Mouse (Mus musculus) thymus, adult 18-20 months (tissue): ENCODE data around the gene Atf6.

Experiments
- DNase-seq, 2 experiments: peaks; one replicate each; pipeline ENCODE4 v3.0.0; 2022; ENCODE audit warnings: mixed read lengths in 2 of 2

The Atf6 gene

DNA sequence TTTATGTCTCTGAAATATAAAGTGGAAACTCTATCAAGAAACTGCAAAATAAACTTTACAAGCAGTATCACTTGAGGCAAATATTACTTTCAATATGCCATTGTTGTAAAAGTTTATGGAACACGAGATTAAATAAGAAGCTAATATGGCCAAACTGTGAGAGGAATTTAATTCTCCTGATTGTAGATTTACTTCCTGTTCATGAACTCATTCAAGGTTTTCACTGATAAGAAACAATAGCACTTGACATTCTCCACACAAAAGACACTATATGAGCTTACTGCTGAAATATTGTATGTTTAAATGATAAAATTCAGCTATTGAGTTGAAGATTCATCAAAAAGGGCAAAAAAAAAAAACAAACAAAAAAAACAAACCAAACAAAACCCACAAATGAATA lies 102.8 kb downstream of the Atf6 start:
- no peak for DNase-seq

DNA sequence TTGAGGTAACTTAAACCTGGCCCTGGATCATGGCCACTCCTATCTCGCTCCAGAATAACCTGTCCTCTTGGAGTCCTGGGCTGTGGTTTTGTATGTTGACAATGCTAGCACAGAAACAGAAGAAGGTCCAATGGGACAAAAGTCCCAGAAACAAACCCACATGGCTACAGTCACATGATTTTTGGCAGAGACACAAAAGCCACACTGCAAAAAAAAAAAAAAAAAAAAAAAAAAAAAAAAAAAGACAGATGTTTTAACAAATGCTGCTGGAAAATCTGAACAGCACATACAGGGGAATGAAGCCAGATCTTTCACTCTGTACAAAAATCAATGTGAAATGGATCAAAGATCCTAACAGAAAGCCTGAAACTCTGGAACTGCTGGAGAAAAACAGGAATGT lies 105.9 kb downstream of the Atf6 start:
- no peak for DNase-seq

DNA sequence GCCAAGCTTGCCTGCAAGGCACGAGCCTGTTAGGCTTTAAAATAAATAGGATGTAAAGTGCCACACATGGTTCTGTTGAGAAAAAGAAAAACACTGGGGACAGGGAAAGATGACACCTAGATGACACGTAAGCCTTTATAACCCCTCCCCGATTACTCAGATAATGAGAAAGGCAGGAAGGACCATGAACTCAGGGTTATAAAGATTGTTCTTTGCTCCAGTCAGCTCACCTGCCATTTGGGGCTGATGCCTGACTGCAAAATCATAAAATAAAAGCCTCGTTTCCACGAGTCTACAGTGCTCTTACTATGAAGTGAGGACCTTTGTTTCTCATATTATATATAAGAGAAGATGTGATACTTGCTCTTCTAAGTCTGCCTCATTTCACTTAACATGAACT lies 114.0 kb downstream of the Atf6 start:
- no peak for DNase-seq

DNA sequence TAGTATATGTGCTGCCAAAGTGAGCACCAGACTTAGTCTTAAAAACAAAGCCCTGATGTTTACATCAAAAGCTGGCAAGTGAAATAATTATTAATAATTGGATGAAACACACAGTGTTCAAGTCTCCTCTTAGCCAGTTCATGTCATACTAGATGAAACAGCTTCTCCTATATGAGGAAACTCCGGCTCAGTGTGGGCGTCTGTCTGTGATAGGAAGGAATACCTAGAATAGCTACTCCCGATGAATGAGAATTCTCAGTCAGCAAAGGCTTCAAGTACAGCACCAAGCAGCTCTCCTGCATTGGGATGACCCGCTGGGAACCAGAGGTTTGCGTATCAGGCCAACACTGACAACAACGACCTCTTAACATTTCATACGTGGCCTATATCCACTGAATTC lies 115.8 kb downstream of the Atf6 start:
- DNase-seq, result no peak

DNA sequence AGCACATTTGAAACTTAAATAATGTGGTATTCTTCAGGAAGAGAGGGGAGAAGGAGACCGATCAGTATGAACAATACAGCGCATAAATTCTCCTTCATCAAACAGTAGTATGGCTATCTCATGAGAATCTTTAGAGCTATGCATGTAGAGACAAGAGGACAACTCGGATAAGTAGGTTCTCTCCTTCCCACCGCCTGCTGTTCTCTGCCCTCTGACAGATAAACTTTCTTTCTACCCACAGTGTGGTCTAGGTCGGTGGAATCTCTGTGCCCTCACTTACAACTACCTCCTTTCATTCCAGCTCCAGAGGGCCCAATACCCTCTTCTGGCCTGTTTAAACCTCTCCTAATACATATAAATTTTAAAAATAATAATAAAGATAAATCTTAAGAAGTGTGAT lies 121.0 kb downstream of the Atf6 start:
- DNase-seq, result no peak

DNA sequence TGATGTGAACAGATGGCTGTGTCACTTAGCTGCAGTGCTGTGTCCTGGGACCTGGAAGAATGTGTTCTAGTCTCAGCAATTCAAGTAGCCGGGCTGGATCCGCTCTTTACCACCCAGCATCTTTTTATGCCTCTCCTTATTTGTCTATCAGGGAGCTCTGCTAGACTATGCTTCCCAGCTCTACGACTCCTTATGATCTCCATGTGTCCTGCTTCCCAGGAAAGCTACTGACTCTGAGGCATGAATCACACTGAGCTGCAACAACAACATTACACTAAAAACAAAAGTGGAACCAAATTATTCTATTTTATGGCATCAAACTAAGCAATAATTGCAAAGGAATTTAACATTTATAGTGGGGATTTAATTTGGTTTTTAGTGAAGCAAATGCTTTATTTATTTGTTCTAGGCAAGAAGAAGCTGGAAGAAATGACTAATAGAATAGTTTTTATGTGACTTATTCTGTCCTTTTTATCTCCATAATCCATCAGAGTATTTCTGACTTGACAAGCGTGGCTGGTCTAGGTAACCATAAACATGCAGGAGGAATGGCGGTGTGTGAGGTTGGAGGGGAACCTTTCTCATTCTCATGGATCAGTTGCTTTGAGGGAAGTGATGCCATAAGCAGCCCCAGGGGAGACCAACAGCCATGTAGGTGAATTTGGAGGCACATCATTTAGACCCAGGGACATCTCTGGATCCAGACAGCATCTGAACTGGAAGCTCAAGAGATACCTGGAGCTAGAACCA lies 125.9 kb downstream of the Atf6 start:
- no peak for DNase-seq

DNA sequence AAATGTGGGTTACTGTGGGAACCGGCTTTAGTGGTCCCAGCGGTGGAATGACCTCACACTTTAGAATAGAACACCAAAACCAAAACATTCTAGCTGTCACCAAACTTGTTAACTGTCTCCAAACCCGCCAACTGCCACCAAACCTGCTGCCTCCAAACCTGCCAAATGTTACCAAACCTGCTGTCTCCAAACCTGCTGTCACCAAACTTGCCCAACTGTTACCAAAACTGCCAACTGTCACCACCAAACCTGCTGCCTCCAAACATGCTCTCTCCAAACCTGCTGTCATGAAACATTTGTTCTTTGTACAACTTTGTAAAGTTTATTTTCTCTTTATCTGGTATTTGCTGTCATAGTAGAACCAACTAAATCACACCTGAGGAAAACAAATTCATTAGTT lies 132.7 kb downstream of the Atf6 start:
- no peak for DNase-seq

DNA sequence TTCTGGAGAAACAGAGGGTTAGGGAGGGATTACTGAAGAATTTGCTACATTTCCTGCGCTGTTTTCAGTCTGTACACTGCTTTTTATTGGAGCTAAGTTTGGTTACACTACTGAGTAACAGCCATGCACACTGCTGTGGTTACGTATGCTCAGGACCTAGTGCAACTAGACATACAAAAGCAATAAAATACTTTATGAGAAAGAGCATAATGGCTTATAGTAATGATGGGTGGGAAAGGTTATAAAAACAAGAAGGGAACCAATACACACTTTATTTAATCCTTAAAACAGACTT lies 135.0 kb downstream of the Atf6 start:
- no peak for DNase-seq

DNA sequence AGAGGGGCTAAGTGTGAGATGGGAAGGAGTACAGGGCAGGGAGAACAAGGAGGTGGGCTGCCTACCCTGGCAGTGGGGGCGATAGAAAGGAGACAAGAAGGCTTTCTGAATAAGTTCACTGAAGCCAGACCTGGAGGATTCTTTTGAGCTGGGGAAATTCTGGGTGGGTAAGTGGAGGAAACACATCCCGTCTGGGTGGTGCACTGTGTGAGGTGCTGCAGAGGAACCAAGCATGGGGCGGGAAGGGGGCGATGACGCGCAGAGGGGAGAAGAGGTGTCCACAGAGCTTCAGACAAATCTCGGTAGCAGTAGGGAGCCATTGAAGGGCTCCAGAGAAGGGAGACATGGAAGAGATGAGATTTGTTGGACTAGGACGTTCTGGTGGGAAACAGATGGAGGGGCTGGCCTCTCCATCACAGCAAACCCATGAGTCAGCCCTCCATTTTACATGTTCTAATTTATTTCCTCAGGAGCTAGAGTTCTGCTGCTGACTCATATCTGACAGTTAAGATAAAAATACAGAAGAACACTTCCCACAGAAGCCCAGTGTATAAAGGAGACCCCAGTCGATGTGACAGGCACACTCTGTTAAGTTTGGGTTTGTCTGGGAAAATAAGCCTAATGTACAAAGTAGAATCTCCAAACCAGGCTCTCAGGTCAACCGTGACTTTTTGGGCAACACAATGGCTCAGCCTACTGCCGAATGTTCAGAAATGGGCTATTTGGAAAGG lies 135.5 kb downstream of the Atf6 start:
- DNase-seq, result no peak

DNA sequence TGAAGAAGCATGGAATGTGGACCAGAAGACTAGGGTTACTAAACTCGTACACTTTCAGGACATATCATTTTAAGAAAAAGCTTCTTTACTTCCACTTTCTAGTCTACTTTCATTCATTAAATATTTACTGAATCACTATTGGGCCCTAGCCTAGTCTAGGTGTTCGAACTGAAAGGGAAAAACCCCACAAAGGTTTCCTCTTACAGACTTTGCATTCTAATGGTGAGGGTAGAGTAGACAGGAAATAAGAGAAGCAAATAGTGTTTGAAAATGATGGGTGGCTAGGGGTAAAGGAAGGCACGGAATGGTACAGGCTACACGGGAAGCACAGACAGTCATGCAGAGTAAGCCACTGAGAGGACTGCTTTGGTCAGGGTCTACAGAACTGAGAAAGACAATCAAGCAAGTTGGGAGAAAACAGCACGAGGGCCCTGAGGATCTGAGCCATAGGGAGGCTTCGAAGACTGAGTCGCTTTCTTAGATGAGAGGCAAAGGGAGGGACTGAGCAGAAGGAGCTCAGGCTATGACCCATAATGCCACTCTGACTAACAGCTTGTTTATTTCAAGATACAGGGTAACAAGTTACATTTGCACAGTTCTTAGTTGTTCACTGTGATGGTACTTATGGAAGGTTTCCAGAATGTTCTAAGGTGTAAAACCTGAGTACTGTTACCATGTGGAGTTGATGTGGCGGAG lies 138.2 kb downstream of the Atf6 start:
- no peak for DNase-seq

DNA sequence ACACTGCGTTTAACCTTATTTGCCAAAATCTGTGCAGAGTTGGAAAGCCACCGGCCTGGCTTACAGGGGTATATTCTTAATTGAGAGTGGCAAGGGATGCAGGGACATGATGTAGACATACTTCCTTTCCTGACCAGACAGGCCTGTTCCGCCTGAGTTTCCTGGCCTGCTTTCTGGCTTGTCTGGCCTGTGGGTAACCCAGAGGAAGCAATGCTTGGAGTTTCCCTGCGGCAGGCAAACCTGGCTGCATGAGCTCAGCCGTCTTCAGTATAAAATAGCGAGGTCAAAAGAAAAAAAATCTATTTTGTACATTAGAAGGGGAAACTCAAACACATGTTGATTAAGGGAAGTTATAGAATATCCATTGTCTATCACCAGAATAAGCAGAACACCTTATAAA lies 139.0 kb downstream of the Atf6 start:
- DNase-seq, result no peak

DNA sequence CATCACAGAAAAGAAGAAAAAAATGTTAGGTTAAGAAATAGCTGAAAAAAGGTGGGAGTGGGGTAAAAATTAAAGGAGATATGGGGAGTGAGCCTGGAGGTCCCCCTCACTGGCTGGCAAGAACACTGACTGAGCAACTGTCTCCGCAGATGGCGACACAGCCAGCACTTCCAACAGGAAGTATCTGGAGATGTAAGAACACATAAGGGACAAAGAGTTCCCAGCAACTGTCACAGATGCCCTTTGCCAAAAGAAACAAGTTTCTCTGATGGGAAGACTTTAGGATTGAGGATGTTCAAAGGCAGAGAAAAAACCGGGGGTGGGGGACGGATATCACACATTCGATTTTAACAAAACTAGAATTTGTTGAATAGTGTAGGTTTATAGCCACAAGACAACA lies 146.0 kb downstream of the Atf6 start:
- DNase-seq, result no peak

DNA sequence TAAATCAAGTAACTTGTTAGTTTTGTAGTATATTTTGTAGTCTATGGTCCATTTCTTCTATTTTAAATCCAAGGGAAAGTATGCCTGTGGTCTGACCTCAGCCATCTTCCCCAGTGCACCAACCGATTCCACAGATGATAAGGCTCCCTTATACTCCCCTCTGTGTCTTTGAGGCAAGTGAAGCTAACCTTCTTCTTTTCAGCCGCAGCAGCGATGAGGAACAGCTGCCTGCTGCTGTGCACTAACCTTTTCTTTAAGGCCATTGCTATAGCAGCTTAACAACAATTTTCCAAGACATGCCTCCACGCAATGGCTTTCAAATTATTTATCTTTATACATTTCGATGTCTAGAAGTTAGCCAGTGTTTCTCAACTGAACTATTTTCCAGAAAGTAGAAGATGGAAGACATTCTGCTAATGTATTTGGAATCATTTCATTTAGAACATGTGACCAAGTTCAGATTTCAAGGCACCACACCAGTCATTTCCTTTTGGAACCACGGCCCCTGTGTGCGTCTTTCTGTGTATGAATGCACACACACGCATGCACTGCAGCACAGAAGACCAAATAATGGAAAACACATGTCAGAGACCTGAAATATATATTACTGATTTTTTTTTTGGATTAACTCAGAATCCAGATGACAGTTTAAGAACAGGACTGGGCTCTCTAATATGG lies 149.3 kb downstream of the Atf6 start:
- no peak for DNase-seq

DNA sequence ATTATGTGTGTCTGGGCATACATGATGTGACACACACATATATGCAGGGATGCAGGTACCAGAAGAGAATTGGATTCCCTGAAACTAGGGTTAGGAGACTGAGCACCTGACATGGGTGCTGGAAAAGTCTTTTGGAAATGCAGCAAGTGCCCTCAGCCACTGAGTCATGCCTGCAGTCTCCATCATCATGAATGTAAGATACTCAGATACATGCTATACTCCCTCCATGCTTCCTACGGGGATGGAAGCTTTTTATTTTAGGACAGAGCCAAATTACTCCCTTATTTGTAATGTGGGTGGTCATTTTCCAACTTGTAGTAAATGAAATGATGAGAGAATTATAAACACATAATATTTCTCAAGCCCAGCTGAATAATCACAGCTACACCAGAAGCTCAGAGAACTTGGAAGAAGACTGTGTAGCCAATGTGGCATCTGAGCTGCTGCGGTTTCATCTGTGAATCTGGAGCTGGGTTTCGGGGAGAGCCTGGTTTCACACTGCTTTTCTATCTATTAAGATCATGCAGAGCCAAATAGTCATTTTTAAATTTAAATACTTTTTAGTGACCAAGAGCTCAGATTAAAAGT lies 150.2 kb downstream of the Atf6 start:
- DNase-seq, result no peak

DNA sequence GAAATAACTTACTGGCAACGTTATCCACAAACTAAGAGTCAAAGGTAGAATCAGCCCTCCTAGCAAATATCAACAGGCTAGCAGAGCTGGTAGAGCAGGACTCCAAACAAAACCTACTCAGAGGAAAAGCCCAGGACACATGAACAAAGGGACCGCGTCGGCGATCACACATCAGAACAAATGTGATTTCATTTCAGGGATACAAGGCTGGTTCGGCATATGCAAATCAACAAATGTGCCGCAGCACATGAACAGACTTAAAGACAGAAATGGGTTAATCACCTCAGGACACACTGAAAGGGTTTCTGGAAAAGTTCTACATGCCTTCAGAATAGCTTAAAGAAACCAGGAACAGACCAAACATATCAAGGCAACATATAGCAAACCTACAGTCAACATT lies 155.8 kb downstream of the Atf6 start:
- no peak for DNase-seq

DNA sequence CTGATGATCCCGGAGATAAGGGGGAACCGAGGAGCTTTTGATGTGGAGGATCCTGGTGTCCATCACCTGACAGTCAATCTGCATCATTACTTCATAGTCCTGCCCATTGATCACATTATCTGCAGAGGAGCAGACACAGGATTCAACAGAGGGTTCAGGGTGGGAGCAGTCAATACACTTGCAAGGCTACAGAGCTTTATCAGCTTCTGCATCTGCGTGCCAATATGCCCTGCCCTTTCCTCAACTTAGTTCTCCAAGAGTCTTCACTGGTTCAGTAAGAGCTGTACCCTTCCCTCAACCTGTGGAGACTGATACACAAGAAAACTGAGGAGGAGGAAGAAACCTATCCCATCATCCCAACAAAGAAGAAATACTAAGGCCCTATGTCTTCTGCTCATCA lies 157.6 kb downstream of the Atf6 start:
- no peak for DNase-seq

DNA sequence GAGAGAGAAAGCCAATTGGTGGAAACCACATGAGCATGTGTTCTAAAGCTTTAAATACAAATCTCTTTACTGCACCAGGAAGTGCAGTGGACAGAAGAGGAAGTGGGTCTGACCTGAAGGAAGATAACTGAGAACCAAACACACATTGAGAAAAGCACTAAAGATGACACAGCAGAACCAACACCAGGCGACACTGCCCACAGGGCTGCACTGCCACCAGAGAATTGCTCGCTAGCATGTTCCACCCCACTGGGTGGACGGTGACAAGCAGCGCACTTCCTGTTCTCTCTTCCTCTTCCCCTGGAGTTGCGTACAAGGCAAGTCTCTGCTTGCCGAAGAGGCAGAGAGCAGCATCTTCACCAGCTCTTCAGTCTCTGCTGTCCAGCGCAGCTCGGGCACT lies 158.1 kb downstream of the Atf6 start:
- DNase-seq, result peak; percentile 24 to 27

DNA sequence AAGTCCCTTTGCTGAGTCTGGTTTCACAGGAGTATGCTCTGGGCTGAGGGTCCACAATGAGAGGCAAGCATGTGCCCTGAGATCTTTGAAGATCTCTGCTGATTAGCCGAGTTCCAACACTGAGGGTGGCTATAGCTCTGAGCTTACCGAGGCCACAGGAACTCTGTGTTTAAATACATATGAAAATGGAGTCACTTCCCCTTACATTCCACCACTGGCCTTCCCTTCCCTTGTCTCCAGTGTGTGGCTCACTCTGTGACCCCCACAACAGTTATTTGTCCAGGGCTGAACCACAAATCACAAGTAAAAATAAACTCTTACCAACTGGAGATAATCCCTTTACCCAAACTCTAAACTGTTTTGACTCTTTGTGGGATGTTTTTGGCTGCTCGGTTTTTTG lies 158.5 kb downstream of the Atf6 start:
- DNase-seq, result no peak

DNA sequence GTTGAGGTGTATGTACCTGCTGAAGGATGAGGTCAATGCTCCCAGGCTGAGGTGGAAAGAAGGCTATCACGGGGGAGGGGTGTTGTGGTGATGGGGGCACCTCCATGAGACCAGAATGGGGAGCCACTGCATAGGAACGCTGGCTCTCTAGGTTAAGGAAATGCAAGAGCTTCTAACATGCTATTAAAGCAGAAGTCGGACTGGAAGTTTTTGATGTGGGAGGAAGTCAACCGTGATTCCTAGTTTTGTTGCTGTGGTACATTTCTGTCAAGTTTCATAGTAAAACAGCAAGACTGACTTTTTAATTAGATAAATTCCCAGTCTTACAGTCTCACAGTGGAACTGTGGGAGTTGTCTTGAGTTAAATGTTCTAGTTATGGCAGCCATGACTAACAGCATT lies 161.5 kb downstream of the Atf6 start:
- no peak for DNase-seq

DNA sequence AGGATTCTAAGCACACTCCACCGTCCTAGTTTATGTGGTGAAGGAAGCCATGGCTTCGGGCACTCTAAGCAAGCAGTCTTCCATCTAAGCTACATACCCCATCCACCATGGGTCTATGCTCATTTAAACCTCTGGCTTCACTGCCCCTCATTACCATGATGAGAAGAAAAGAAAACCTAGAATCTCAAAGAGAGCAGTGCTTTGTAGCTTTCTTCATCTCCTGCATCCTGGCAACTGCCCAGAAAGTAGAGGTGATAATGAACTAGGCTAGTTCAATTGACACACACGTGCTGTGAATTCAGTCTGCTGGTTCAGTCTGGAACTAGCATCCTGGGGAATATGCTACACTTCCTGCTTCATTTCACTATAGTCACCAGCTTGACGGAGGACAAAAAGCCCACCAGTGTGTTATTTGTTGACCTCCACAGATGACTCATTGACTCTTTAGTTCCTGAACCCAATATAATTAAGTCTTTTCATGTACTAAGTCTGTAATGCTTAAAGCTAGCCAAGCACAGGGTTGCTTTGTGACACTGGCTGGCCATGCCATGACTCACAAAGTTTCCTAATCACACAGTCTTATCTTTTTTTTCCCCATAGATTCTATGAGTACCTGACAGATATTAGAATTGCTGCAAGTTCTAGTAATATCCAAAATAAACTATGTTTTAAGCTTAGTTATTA lies 162.5 kb downstream of the Atf6 start:
- no peak for DNase-seq

DNA sequence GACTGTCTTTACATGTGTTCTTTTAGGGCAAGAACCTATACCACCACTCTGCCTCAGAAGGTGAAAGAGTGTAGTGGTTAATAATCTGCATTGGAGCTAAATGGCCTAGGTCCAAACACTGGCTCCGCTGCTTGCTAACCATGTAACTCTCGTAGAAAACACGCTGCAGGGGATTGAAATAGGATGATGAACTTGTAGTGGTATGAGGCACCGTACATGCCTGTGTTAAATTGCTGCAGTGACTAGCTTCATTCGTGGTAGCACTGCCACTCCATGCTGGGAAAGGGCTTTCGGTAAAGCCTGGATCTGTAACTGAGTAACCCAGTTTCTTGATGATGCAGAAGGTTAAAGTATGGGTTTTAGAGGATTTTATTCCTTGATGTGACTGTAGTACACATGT lies 163.5 kb downstream of the Atf6 start:
- no peak for DNase-seq

DNA sequence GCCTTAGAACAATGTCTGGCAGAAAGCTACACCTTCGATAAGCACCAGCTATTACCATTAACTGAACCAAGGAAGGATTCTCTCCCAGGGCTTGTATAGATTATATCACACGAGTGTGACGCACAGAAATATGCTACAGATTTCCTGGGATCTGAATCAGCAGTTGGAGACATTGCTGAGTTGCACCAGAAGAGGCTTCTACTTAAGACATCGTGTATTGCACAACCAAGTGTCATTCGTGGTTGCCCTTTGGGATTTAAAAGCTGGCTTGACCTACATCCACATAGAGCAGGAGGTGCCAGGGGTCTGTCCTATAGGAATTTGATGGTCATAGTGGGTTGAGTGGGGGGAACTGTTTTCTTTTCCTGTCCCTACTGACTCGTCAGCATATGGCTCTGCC lies 164.6 kb downstream of the Atf6 start:
- no peak for DNase-seq

DNA sequence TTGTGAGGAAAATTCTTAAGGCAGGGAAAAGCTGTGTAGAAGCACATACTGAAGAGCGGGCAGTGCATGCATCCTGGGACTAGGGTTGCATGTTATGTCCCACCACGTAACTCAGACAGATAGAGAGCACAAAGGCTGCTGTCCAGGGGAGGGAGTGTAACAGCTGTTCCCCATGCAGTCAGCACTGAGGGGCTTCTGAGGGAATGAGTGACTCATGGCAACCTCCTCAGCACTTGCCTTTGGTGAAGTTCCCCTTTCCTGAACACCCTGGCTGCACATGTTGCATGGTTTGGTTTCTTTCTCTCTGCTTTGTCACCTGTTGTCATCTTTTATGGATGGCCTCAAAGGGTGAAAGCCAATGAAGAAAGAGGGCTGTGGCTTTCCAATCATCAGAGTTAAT lies 165.3 kb downstream of the Atf6 start:
- DNase-seq, result no peak
